Mouse (Mus musculus) cerebellum, adult 9-11 months (tissue): ENCODE measurements at regions not wholly inside any gene's neighbourhood (a gene's known extent, or its start where the extent isn't known, plus 50 kb on each side); places are given as distances from the start of the nearest gene placed in this dataset.

Source experiments
- DNase-seq: peaks from one replicate; pipeline ENCODE4 v3.0.0; 2022

GRCm38 (mm10) chr4:55282474-55282873 is 67.4 kb upstream of the Rad23b start:
- no peak for DNase-seq

- no peak for DNase-seq
Observed at GRCm38 (mm10) chr4:55284722-55285225, 65.1 kb upstream of the Rad23b start.

- DNase-seq, result no peak
Observed at GRCm38 (mm10) chr4:55285641-55286040, 64.2 kb upstream of the Rad23b start.

- DNase-seq, result no peak
Observed at GRCm38 (mm10) chr4:55288456-55288855, 61.4 kb upstream of the Rad23b start.

GRCm38 (mm10) chr4:55292277-55292676 is 57.6 kb upstream of the Rad23b start:
- no peak for DNase-seq

DNA sequence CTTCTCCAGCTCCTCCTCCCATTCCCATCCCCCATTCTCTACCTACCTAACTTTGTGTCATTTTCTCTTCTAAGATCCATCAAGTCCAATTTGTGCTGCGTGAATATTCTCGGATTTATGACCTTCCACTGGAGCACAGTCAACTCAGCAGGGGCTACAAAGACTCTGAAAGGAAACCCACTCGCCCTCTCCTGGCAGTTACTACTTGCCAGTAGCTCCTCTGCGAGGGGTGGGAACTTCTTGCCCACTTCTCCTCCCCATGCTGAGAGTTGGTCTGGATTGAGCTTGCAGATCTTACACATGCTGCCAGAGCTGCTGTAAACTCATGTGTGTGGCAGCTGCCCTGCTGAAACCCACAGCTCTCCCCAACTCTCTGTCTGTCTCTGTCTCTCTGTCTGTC is 57.1 kb upstream of the Rad23b start:
- DNase-seq, result no peak

- DNase-seq, result no peak
Observed at GRCm38 (mm10) chr4:55293347-55294079, 56.3 kb upstream of the Rad23b start.

- no peak for DNase-seq
Observed at GRCm38 (mm10) chr4:55294255-55294687, 55.6 kb upstream of the Rad23b start.

GRCm38 (mm10) chr4:55297841-55298240 is 52.0 kb upstream of the Rad23b start:
- DNase-seq, result no peak
